Mouse (Mus musculus): ENCODE results near the gene Itm2b. TPM values are rescaled to one million over a fixed set of nuclear protein-coding genes. Genes with fewer than 3 reads are reported as not detected.

Itm2b gene
- polyA plus RNA-seq, 1 experiment: 150 TPM

- no peaks in the 10 kb centered on the region for H3K27me3 ChIP-seq (ENCODE audit: control insufficient read depth, insufficient read depth, low read length, poor library complexity, severe bottlenecking)
- no peaks in the 10 kb centered on the region for H3K9me3 ChIP-seq (replicated peaks; ENCODE audit: control insufficient read depth, insufficient read depth, low read length, poor library complexity, severe bottlenecking)
- H3K9ac ChIP-seq (ENCODE audit: low read depth, poor library complexity, severe bottlenecking): no peak overlapping the region
- TF ChIP-seq CTCF (IDR thresholded peaks at IDR 0.05; ENCODE audit: low read depth, low read length) (no peak), EP300 (IDR thresholded peaks at IDR 0.05; ENCODE audit: insufficient read depth, low read depth, low read length) (no peak), POLR2A (IDR thresholded peaks at IDR 0.05; ENCODE audit: insufficient read depth, low read length) (no peak)
- H3K4me3 ChIP-seq (ENCODE audit: low read depth, low read length): no peak overlapping the region
- H3K36me3 ChIP-seq (ENCODE audit: control insufficient read depth, insufficient read depth, low read length, poor library complexity, severe bottlenecking): no peaks in the 10 kb centered on the region
- H3K4me1 ChIP-seq (ENCODE audit: control insufficient read depth, insufficient read depth, low read length): no peaks in the 10 kb centered on the region
- no peak overlapping the region for H3K27ac ChIP-seq (ENCODE audit: insufficient read depth, low read length)
These were observed 45.5 kb downstream of the Itm2b start for GRCm38 (mm10) chr14:73339615-73340014.

GRCm38 (mm10) chr14:73336316-73337080 is 48.6 kb downstream of the Itm2b start:
- H3K27ac ChIP-seq (ENCODE audit: insufficient read depth, low read length): no peak overlapping the region
- no peak overlapping the region for H3K9ac ChIP-seq (ENCODE audit: low read depth, poor library complexity, severe bottlenecking)
- no peak for TF ChIP-seq CTCF (IDR thresholded peaks at IDR 0.05; ENCODE audit: low read depth, low read length)
- no peak for TF ChIP-seq EP300 (IDR thresholded peaks at IDR 0.05; ENCODE audit: insufficient read depth, low read depth, low read length)
- no peak for TF ChIP-seq POLR2A (IDR thresholded peaks at IDR 0.05; ENCODE audit: insufficient read depth, low read length)
- H3K36me3 ChIP-seq (ENCODE audit: control insufficient read depth, insufficient read depth, low read length, poor library complexity, severe bottlenecking): no peaks in the 10 kb centered on the region
- no peaks in the 10 kb centered on the region for H3K27me3 ChIP-seq (ENCODE audit: control insufficient read depth, insufficient read depth, low read length, poor library complexity, severe bottlenecking)
- H3K4me3 ChIP-seq (ENCODE audit: low read depth, low read length): no peak overlapping the region
- H3K4me1 ChIP-seq (ENCODE audit: control insufficient read depth, insufficient read depth, low read length): no peaks in the 10 kb centered on the region
- H3K9me3 ChIP-seq (replicated peaks; ENCODE audit: control insufficient read depth, insufficient read depth, low read length, poor library complexity, severe bottlenecking): no peaks in the 10 kb centered on the region

- no peaks in the 10 kb centered on the region for H3K36me3 ChIP-seq (ENCODE audit: control insufficient read depth, insufficient read depth, low read length, poor library complexity, severe bottlenecking)
- TF ChIP-seq CTCF (IDR thresholded peaks at IDR 0.05; ENCODE audit: low read depth, low read length): no peak
- TF ChIP-seq EP300 (IDR thresholded peaks at IDR 0.05; ENCODE audit: insufficient read depth, low read depth, low read length): no peak
- TF ChIP-seq POLR2A (IDR thresholded peaks at IDR 0.05; ENCODE audit: insufficient read depth, low read length): no peak
- H3K4me3 ChIP-seq (ENCODE audit: low read depth, low read length): no peak overlapping the region
- H3K9ac ChIP-seq (ENCODE audit: low read depth, poor library complexity, severe bottlenecking): no peak overlapping the region
- H3K27me3 ChIP-seq (ENCODE audit: control insufficient read depth, insufficient read depth, low read length, poor library complexity, severe bottlenecking): no peaks in the 10 kb centered on the region
- H3K9me3 ChIP-seq (replicated peaks; ENCODE audit: control insufficient read depth, insufficient read depth, low read length, poor library complexity, severe bottlenecking): no peaks in the 10 kb centered on the region
- no peak overlapping the region for H3K27ac ChIP-seq (ENCODE audit: insufficient read depth, low read length)
- H3K4me1 ChIP-seq (ENCODE audit: control insufficient read depth, insufficient read depth, low read length): no peaks in the 10 kb centered on the region
These were observed 49.9 kb downstream of the Itm2b start for GRCm38 (mm10) chr14:73334926-73335805.

- Histone ChIP-seq H3K27ac (ENCODE audit: insufficient read depth, low read length) (no peak overlapping the region), H3K36me3 (ENCODE audit: control insufficient read depth, insufficient read depth, low read length, poor library complexity, severe bottlenecking) (no peaks in the 10 kb centered on the region), H3K4me1 (ENCODE audit: control insufficient read depth, insufficient read depth, low read length) (no peaks in the 10 kb centered on the region), H3K4me3 (ENCODE audit: low read depth, low read length) (no peak overlapping the region), H3K27me3 (ENCODE audit: control insufficient read depth, insufficient read depth, low read length, poor library complexity, severe bottlenecking) (no peaks in the 10 kb centered on the region), H3K9me3 (replicated peaks; ENCODE audit: control insufficient read depth, insufficient read depth, low read length, poor library complexity, severe bottlenecking) (no peaks in the 10 kb centered on the region), H3K9ac (ENCODE audit: low read depth, poor library complexity, severe bottlenecking) (no peak overlapping the region)
- no peak for TF ChIP-seq CTCF (IDR thresholded peaks at IDR 0.05; ENCODE audit: low read depth, low read length)
- TF ChIP-seq EP300 (IDR thresholded peaks at IDR 0.05; ENCODE audit: insufficient read depth, low read depth, low read length): no peak
- TF ChIP-seq POLR2A (IDR thresholded peaks at IDR 0.05; ENCODE audit: insufficient read depth, low read length): no peak
These were observed 51.2 kb downstream of the Itm2b start for GRCm38 (mm10) chr14:73333880-73334279.

- Histone ChIP-seq H3K9ac (ENCODE audit: low read depth, poor library complexity, severe bottlenecking) (no peak overlapping the region), H3K27me3 (ENCODE audit: control insufficient read depth, insufficient read depth, low read length, poor library complexity, severe bottlenecking) (no peaks in the 10 kb centered on the region; the same call in 1 of the 2 replicates)
- TF ChIP-seq EP300 (IDR thresholded peaks at IDR 0.05; ENCODE audit: insufficient read depth, low read depth, low read length) (no peak), CTCF (IDR thresholded peaks at IDR 0.05; ENCODE audit: low read depth, low read length) (no peak), POLR2A (IDR thresholded peaks at IDR 0.05; ENCODE audit: insufficient read depth, low read length) (no peak)
These were observed 53.7 kb downstream of the Itm2b start for GRCm38 (mm10) chr14:73331386-73331785.

More at GRCm38 (mm10) chr14:73331386-73331785, 53.7 kb downstream of the Itm2b start:
- Histone ChIP-seq H3K27ac (ENCODE audit: insufficient read depth, low read length) (no peak overlapping the region), H3K4me1 (ENCODE audit: control insufficient read depth, insufficient read depth, low read length) (no peaks in the 10 kb centered on the region), H3K4me3 (ENCODE audit: low read depth, low read length) (no peak overlapping the region), H3K9me3 (replicated peaks; ENCODE audit: control insufficient read depth, insufficient read depth, low read length, poor library complexity, severe bottlenecking) (no peaks in the 10 kb centered on the region), H3K36me3 (ENCODE audit: control insufficient read depth, insufficient read depth, low read length, poor library complexity, severe bottlenecking) (no peaks in the 10 kb centered on the region)

Measured in ES-Bruce4 (cell line).